Mouse (Mus musculus): Measurements from ENCODE around the gene Rabgap1. TPM values are rescaled to one million over a fixed set of nuclear protein-coding genes. Genes with fewer than 3 reads are reported as not detected.

Rabgap1 gene
- total RNA-seq, 2 experiments from 2014 or later: 101 to 103 TPM

DNA sequence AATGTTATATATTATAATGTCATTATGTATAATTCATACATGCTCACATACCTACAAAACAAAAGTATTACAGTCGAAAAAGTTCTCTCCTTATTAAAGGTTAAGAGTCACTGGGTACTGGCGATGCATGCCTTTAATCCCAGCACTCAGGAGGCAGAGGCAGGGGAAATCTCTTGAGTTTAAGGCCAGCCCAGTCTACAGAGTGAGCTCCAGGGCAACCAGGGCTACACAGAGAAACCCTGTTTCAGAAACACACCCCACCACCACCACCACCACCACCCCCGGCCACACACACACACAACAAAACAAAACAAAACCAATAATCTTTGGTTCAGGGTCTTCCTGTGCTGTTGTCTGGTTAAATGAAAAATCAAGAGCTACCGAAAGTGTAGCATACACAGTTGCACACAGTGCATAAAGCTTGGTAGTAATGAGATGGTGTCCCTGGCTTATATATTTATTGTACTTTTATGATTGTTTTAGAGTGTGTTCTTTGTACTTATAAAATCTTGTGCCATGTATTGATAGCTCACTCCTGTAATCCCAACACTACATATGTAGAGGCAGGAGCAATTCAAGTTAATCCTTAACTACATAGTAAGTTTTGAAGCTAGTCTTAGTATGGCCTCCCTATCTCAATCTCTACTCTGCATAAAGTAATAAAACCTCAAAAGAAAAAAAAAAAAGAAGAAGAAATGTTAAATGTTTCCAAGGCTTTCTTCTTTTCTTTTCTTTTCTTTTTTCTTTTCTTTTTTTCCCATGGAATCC lies 68.2 kb downstream of the Rabgap1 start:
- DNase-seq (ENCODE audit: low spot score in 2 of 2): no peak

DNA sequence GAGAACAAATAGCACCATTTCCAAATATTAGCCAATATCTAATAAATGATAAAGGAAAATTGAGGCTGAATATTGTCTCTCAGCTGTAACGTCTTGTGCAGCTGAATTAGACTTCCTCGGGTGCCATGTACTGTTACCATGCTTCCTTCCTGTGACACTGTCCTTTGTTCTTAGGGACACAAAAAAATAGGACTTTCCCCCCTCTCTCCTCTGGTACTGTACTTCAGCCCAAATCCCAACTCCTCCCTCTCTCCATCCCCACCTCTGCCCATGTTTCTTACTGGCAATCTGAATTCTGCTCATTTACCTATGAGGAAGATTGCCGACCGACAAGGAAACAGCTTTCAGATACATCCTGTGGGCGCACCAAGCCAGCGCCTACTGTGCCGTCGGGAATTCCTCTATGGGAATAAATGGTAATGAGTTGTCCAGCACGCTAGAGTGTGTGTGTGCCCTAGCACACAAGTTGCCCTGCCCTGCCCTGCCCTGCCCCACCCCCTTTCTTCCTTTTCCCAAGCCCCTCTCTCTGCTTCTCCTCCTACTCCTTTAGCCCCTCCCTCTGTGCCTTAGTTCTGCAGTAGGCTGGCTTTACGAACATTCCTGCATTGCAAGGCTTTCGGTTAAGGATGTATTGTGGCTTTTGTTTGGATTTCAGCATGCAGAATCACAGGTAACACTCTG lies 73.1 kb downstream of the Rabgap1 start, which contains the start of gene Gpr21:
Gene Gpr21 (plus strand): TSS at position 303 of the 681 bp plus-strand sequence.
- no peak for DNase-seq (ENCODE audit: low spot score in 2 of 2)

DNA sequence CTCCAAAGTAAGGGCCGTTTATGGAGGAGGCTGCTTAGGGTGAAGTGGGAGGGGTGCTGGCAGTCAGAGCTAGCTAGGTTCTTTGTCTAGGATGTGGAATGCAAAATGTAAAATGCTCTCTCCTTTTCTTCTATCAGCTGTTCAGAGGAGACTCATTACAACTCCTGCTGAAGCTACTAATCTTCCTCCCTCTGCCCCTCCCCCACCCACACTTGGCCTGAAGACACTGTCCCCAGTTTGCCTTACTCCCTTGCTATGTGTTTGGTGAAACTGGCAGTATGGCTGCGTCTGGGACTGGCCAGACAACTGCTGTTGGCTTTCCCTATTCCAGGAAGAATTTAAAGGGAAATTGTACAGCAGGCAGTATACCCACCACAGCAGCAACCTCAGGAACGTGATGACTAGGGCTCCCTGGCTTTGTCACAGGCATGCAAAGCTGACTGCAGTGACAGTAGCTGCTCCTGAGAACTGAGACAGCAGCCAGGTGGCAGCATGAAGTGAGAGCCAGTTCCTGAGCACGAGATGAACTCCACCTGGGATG lies 73.9 kb downstream of the Rabgap1 start:
- peak in 1 of 2 experiments; percentile 31 for DNase-seq (ENCODE audit: low spot score in 2 of 2)

DNA sequence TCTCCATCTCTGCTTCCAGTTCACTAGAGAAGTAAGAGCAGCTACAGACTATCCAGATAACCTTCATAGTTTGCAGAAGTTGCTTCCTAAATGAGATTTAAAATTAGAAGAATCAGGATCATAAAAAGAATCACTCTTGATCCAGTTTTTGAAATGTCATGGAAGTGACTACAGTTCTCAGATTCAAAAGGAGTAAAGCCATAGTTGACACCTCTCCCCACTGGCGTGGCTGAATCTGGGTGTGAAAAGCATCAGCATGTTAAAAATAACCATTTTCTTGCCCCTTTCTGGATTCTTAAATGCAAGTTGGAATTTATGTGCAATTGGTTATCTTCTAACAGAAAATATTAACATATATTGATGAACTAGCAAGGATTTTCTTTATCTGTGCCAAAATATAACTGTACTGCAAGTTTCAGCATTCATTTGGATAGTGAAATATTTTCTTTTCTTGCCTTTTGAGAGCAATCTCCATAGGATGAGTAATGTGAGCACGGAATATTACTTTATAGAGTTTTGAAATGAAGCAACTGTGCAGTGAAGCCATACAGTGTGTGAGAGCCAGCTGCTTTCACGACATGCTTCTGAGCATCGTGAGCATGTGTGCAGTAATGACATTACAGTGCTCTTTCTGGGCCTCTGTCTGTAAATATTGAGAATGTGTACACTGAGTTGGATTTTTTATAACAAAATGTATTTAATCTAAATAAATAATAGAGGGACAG lies 75.6 kb downstream of the Rabgap1 start:
- no peak for DNase-seq (ENCODE audit: low spot score in 2 of 2)

DNA sequence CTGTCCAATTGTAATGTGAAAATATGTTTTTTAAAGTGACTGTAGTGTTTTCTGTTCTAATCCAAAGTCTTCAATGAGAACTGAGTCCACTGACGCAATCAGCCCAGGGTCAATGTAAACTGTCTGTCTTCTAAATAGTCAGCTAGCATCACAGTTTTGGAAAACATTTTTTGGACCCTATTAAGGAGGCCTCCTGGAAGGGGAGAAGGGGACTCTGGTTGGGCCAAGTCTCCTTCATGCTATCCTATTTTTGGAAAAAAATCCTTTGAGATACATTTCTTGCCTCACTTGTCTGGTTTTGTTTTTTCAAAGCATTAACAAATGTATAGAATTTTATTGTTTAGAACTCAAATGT lies 76.2 kb downstream of the Rabgap1 start:
- DNase-seq (ENCODE audit: low spot score in 2 of 2): no peak

DNA sequence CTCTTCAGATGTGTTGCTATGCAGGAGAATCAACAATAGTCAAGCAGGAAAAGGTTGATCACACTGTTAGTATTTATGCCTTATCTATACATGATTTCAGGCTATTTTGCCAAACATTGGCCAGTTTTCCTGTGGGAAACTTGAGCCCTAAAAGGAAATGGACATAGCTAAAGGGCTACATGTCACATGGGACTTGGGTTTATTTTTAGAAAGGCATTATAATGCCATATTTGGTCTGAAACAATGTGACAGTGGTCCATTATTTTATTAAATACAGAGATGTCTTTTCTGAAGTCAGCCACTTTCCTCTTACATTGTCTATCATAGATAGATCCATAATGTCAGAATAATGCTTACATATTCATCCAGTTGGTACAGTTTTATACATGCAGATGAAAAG lies 84.5 kb downstream of the Rabgap1 start:
- no peak for DNase-seq (ENCODE audit: low spot score in 2 of 2)

DNA sequence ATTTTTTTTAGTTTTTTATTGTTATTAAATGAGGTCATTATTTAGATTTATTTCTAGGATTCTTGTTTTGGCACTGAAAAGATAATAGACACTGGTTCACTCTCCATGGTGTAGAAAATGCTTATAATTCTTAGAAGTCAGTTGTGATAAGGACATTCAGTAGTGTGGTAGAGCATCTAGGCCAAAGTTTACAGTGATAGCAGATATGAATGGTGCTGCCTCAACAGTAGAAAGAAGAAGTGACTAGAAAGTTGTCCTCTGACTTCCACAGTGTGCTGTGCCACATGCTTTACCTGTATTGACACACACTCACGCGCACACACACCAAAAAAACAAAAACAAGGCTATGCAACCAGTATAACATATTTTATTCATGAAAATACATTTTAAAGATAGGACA lies 86.3 kb downstream of the Rabgap1 start:
- DNase-seq (ENCODE audit: low spot score in 2 of 2): no peak

DNA sequence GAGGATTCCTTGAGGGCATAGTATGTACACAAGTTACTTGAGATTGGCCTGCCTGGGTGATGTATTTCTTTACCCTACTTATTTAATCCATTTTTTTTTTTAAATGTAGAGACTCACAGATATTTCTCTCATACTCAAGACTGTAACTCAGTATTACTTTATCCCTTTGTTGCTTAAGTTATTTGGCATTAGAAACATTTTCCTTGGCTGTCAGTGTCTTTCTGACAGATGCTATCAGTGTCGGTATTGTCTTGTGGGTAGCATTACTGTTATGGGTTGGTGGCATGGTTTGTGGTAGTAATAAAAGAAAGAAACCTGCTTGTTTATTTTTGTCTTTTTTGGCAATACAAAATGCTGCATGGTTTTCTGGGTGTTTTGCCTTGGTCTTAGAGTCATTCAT lies 87.7 kb downstream of the Rabgap1 start:
- DNase-seq (ENCODE audit: low spot score in 2 of 2): no peak

DNA sequence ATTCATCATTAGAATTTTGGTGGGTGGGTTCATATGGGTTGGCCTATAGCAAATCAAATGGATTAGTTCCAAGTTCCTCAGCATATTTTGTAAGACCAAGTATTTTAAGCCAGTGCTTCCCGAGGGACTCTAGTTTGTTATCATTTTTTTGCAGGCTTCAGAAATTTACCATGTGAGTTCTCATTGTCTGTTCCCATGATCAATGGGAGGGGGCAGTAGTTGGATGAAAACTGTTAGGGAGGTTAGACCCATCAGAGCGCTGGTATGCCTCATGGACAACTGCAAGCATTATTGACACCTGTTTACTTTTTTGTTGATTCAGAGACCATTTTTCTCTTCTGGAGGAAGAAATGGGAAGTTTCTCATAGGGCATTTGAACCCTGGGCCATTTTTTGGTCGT lies 88.6 kb downstream of the Rabgap1 start:
- no peak for DNase-seq (ENCODE audit: low spot score in 2 of 2)

DNA sequence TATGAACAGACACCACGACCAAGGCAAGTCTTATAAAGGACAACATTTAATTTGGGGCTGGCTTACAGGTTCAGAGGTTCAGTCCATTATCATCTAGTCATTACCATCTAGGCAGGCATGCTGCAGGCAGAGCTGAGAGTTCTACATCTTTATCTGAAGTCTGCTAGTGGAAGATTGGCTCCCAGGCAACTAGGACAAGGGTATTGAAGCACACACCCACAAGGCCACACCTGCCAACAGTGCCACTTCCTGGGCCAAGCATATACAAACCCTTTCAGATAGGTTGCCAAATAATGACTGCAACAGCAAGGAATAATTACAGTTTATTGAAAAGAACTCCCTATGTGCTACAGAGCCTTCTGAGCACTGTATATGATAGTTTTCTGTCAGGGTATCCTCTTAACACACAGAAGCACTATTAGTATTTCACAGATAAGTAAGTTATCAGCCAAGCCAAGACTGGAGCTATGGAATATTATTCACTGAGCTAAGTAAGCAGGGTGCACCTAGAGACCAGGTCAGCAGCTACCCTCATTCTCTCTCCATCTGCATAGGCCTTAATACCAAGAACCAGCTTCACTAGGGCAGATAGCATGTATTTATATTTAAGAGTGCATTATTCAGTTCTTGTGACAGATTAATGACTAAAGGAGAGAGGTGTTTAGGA lies 106.4 kb downstream of the Rabgap1 start:
- no peak for DNase-seq (ENCODE audit: low spot score in 2 of 2)

DNA sequence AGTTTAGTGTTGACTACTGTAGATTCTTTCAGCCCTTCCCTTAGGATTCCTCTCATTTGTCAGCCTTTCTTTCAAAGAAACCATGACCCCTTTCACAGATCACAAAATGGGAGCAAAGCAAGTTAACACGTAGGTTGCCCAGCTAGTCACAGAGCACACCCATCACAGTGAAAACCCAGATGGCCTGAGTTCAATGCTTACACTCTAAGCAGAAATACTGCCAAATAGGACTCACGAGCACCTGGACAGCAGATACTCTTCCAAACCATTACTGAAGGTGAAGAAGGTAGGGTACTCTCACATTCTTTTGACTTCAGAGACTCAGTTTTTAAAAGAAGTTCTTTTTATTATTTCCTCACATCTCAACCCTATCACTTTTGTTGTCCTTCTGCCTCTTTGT lies 113.3 kb downstream of the Rabgap1 start:
- no peak for DNase-seq (ENCODE audit: low spot score in 2 of 2)

DNA sequence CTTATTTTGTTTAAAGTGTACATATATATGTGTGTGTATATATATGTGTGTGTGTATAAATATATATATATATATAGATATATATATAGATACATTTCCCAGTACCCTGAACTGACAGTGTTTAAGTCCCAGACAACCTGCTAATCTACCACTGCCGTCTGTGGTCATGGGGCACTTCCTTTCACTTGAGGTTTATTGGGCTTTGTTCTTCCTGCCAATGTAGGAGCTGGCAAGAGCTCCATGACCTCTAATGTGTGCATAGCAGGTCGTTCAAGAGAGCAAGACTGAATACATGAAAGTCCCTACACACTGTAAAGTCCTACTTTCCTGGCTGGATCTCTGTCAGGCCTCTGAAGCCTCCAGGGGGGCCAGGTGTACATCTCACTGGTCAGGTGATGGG lies 122.5 kb downstream of the Rabgap1 start:
- no peak for DNase-seq (ENCODE audit: low spot score in 2 of 2)

DNA sequence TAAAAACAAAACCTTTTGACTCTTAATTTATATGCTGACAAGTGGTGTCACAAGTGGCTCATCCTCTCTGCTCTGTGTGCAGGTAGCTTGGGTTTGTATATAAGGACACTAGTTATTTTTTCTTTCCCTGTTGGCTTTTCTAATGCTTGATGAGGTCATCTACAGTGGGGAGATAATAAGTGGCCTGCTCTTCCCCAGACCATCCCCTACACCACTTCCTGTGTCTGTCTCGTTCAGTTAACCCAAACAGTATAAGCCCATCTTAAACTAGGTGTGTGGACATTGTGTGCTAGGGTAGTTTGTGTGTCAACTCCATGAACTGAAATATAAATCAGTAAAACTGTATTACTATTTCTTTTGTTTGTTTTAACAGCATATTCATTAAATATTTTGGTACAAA lies 123.0 kb downstream of the Rabgap1 start:
- DNase-seq (ENCODE audit: low spot score in 2 of 2): no peak

DNA sequence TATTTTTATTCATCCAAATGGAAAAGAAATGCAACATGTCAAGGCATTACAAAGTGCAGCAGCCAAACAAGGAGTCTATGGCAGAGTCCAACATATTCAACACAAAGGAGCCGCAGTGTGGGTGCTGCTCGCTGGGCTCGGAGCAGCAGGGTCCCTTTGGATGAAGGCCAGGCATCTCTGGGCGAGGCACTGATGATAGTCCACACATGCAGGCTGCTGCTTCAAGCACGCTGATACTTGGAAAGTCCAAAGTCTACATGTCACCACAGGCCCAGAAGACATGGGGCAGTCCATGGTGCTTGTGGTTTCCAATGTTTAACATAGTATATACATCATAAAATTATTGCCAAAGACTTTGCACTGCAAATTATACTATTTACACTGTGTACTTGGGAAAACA lies 126.8 kb downstream of the Rabgap1 start:
- DNase-seq (ENCODE audit: low spot score in 2 of 2): peak; percentile 26 to 41

DNA sequence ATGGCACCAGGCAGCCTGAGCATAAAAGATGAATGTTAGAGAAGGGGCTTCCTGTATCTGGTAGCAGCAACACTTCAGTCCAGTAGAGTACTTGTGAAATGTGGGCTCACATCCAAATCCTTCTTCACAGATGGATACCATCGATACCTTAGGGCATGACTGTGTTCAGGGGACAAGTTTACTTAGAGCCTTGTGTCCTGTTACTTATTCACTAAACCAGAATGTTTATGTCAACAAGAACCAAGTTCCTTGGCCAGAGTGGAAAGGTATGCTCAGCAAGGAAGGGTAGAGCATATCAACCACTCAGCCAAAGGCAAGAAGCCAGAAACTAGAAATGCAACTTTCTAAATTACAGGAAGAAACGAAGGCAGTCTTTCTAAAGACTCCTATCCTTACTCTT lies 127.6 kb downstream of the Rabgap1 start:
- DNase-seq (ENCODE audit: low spot score in 2 of 2): no peak

DNA sequence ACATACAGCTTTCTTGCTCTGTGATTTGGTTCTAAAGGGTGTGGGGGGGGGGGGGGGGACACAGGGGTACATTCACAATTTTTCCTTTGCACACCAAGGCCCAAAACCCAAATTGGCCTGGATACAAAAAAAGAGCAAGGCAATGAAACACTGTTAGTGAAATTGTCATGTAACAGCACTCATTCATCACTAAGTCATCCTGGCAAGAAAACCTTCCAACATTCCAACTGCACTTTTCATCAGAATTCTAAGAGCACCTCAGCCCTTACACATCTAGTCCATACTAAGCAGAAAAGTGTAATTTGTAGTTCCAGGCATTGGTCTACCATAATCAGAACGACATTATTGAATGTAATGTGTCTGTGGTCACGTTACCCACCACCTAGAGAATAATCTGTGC lies 129.1 kb downstream of the Rabgap1 start:
- DNase-seq (ENCODE audit: low spot score in 2 of 2): no peak

DNA sequence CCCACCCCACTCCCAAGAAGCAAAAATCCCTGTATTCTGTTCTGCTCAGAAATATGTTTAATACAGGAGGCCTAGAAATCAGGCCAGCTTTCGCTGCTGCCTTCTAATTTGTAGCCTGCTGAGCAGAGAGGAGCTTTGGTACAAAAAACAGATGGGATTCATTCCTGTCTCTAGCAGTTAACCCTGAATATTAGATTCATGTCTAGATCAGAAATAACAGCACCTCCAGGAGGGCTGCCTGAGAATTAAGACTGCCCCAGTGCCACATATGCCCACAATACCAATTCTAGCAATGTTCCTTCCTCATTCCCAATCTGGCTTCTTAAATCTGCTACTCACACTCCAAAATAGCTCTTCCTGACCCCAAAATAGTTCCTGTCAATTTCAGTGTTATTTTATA lies 133.6 kb downstream of the Rabgap1 start:
- DNase-seq (ENCODE audit: low spot score in 2 of 2): no peak

DNA sequence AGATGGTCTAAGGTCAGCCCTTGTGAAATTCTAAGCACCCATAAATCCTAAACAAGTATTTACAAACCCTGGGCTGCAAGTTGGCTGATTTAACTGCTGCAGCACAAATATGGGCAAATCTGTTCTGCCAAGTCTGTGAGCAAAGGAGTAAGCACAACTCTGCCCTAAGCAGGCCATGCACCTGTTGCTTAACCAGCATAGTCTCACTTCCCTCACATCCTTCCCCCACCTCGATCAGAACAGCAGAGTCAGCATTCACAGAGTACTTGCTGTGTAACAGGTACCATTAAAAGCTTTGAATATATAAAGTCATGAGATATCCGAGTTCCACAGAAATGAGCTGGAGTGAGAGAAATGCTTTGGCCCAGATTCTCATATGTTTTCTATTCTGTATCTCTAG lies 135.1 kb downstream of the Rabgap1 start:
- DNase-seq (ENCODE audit: low spot score in 2 of 2): no peak

DNA sequence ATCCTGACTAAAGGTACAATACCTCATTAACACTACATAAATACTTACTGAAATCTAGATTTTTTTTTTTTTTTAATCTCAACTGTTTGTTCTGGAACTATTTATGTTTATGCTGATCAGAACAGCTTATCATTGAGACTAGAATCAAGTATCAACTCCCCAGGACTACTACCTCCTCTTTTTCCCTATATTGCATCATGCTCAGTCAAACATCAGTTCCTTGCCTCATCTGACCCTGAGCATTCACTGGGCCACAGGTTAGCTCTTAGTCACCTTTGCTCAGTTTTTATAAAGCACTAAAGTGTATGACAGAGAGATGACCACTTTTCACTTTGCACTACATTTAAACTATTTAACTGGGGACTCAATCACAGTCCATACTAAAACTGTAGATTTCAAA lies 144.8 kb downstream of the Rabgap1 start:
- no peak for DNase-seq (ENCODE audit: low spot score in 2 of 2)
